ENCODE assay signal across 8 mouse cellular contexts in genomic region chr1:98179030-98179429, GRCm38 (mm10).
DNase-seq lines count a peak whose midpoint lies in the region; ATAC-seq lines count a peak whose summit lies in the region.

No protein-coding gene starts in this region.

- no peaks in the 10 kb centered on the region for H3K9me3 ChIP-seq in intestine, embryonic 15.5 days
- H3K9me3 ChIP-seq in intestine, embryonic 16.5 days (ENCODE audit: control insufficient read depth, low read length): no peaks in the 10 kb centered on the region
- H3K9me3 ChIP-seq in forebrain, embryonic 14.5 days (replicated peaks; ENCODE audit: control insufficient read depth, low read length): no peaks in the 10 kb centered on the region
- H3K9me3 ChIP-seq in kidney, embryonic 14.5 days (ENCODE audit: control insufficient read depth, low read length): no peaks in the 10 kb centered on the region

- no peaks in the 10 kb centered on the region for H3K4me1 ChIP-seq in intestine, embryonic 15.5 days (replicated peaks)
- no peaks in the 10 kb centered on the region for H3K4me1 ChIP-seq in intestine, embryonic 16.5 days (ENCODE audit: control insufficient read depth, insufficient read depth, low read length)
- H3K4me1 ChIP-seq in forebrain, embryonic 14.5 days (ENCODE audit: control insufficient read depth, insufficient read depth, low read length): 0 out of 2 replicates have a peak, but pooled peaks cover 5% of the 10 kb centered on the region
- no peaks in the 10 kb centered on the region for H3K4me1 ChIP-seq in kidney, embryonic 14.5 days (ENCODE audit: control insufficient read depth, insufficient read depth, low read length)

- intact Hi-C loops in left cerebral cortex, postnatal 36 days (cut with DNase I): loop anchor here (5.0 kb wide), 1 partner anchor 372 kb away; no protein-coding TSS in a partner anchor

- H3K27me3 ChIP-seq in intestine, embryonic 15.5 days (replicated peaks): no peaks in the 10 kb centered on the region
- no peaks in the 10 kb centered on the region for H3K27me3 ChIP-seq in intestine, embryonic 16.5 days (replicated peaks; ENCODE audit: control insufficient read depth, insufficient read depth, low read length)
- no peaks in the 10 kb centered on the region for H3K27me3 ChIP-seq in forebrain, embryonic 14.5 days (replicated peaks; ENCODE audit: control insufficient read depth, insufficient read depth, low read length)
- H3K27me3 ChIP-seq in kidney, embryonic 14.5 days (ENCODE audit: control insufficient read depth, insufficient read depth, low read length): no peaks in the 10 kb centered on the region

- no peak overlapping the region for H3K27ac ChIP-seq in intestine, embryonic 15.5 days
- H3K27ac ChIP-seq in intestine, embryonic 16.5 days (ENCODE audit: low read length): no peak overlapping the region
- H3K27ac ChIP-seq in forebrain, embryonic 14.5 days (ENCODE audit: low read depth, low read length): no peak overlapping the region
- no peak overlapping the region for H3K27ac ChIP-seq in kidney, embryonic 14.5 days (ENCODE audit: low read depth, low read length)

- WGBS in intestine, embryonic 15.5 days: 53% methylated on average over 1 of the region's 1 CpGs
- 48% methylated on average over 1 of the region's 1 CpGs for WGBS in intestine, embryonic 16.5 days
- 35% methylated on average over 1 of the region's 1 CpGs for WGBS in forebrain, embryonic 14.5 days
- 46% methylated on average over 1 of the region's 1 CpGs for WGBS in kidney, embryonic 14.5 days

- no peak overlapping the region for H3K4me2 ChIP-seq in intestine, embryonic 15.5 days (replicated peaks)
- H3K4me2 ChIP-seq in intestine, embryonic 16.5 days (ENCODE audit: low read depth, low read length): no peak overlapping the region
- H3K4me2 ChIP-seq in forebrain, embryonic 14.5 days (ENCODE audit: low read length): no peak overlapping the region
- H3K4me2 ChIP-seq in kidney, embryonic 14.5 days (replicated peaks; ENCODE audit: low read depth, low read length): no peak overlapping the region

- ATAC-seq in intestine, embryonic 15.5 days: peak; percentile 45; the same call in 1 of the 2 replicates
- ATAC-seq in intestine, embryonic 16.5 days: no peak
- ATAC-seq in forebrain, embryonic 14.5 days: peak; percentile 51; the same call in 1 of the 2 replicates
- peak; percentile 69; the same call in 1 of the 2 replicates for ATAC-seq in kidney, embryonic 14.5 days (ENCODE audit: low FRiP score, low TSS enrichment)
- ATAC-seq in megakaryocyte, adult 5-6 weeks (ENCODE audit: poor library complexity, severe bottlenecking): peak; percentile 87

- no peak overlapping the region for H3K9ac ChIP-seq in intestine, embryonic 15.5 days
- no peak overlapping the region for H3K9ac ChIP-seq in intestine, embryonic 16.5 days (ENCODE audit: low read depth, low read length)
- no peak overlapping the region for H3K9ac ChIP-seq in forebrain, embryonic 14.5 days (ENCODE audit: low read length)
- no peak overlapping the region for H3K9ac ChIP-seq in kidney, embryonic 14.5 days (ENCODE audit: low read depth, low read length)

- peak; percentile 22 to 33 for DNase-seq in CD8-positive naive resting alpha-beta T cell, adult 2 months (ENCODE audit: low read depth in 2 of 2, low spot score in 2 of 2)
- DNase-seq in adrenal gland, postnatal 10 days: peak; percentile 72
- peak; percentile 61 for DNase-seq in forebrain, embryonic 14.5 days (ENCODE audit: low spot score)
- DNase-seq in left cerebral cortex, postnatal 36 days (ENCODE audit: low spot score in 2 of 2): no peak

- no peaks in the 10 kb centered on the region for H3K36me3 ChIP-seq in intestine, embryonic 15.5 days
- H3K36me3 ChIP-seq in intestine, embryonic 16.5 days (ENCODE audit: control insufficient read depth, insufficient read depth, low read length): no peaks in the 10 kb centered on the region
- H3K36me3 ChIP-seq in forebrain, embryonic 14.5 days (ENCODE audit: control insufficient read depth, insufficient read depth, low read length): no peaks in the 10 kb centered on the region
- no peaks in the 10 kb centered on the region for H3K36me3 ChIP-seq in kidney, embryonic 14.5 days (ENCODE audit: control insufficient read depth, insufficient read depth, low read length)

- no peak overlapping the region for H3K4me3 ChIP-seq in intestine, embryonic 15.5 days (replicated peaks)
- H3K4me3 ChIP-seq in intestine, embryonic 16.5 days (ENCODE audit: low read length): no peak overlapping the region
- no peak overlapping the region for H3K4me3 ChIP-seq in forebrain, embryonic 14.5 days (ENCODE audit: low read depth, low read length)
- H3K4me3 ChIP-seq in kidney, embryonic 14.5 days (ENCODE audit: low read length): no peak overlapping the region

Comparison
In these comparisons a context has a peak if more than half of its experiments do, and no peak if none do; other contexts are left out.
1. DNase-seq: peak in CD8-positive naive resting alpha-beta T cell, adult 2 months (2 of 2), adrenal gland, postnatal 10 days (single experiment) and forebrain, embryonic 14.5 days (single experiment); none in left cerebral cortex, postnatal 36 days (0 of 2).